Mouse (Mus musculus) urinary bladder, postnatal 36 days (tissue): ENCODE measurements at regions not wholly inside any gene's neighbourhood (a gene's known extent, or its start where the extent isn't known, plus 50 kb on each side); places are given as distances from the start of the nearest gene placed in this dataset.

Source experiments
- DNase-seq, 2 experiments: peaks; one replicate each; pipeline ENCODE4 v3.0.0; 2022; ENCODE audit warnings: low spot score in 2 of 2, mixed read lengths in 1 of 2

DNA sequence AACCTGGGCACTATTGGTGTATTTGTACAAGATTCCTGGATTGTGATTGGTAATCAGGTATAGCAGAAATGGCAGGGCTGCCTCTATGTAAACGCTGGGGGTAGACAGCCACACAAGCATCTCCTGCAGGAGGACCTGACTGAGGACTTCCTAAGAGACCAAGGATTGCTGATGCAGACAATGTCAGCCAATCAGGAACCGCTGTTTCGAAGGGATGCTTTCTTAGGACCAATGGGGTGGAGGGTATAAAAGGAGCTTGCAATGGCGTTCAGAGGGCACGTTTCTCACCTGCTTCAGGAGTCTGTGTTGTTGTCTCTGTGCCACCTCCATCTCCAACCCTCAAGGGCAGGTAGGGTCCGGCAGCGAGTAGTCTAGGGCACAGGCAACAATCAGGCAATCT is 393.7 kb downstream of the Gm45692 start:
- DNase-seq, result no peak

GRCm38 (mm10) chr8:26524237-26524636 is 404.9 kb downstream of the Gm45692 start:
- DNase-seq, result no peak

DNA sequence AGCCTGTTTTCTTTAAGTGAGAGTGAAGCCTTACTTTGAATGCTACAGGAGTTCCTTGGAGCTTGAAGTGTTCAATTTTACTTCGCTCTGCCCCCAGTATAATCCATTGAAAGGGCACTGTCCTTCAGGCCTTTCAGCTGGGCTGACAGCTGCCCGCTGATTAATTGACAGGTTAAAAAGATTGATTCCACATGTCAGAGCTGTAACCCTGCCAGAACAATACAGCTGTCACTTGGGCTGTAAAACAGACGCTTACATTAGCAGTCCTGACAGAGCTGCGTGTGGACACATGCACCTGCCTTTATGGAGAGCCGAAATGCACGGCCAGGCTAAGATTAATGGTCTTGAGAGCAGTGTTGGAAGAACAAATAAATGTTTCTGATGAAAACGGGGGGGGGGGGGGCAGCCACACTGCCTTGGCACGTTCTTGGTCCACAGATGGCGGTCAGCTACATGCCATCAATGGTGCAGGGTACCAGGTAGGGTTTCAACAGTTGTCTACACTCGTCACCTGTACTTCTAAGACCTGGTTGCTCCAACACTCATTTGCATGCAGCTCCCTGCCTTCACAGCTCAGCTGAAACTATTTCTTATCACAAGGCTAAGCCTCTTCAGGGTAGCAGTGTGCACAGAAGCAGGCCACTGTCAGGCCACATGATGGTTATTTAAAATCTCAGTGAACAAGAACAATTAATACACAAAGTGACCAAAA is 407.3 kb downstream of the Gm45692 start:
- DNase-seq, result no peak

GRCm38 (mm10) chr8:26527186-26527580 is 407.8 kb downstream of the Gm45692 start:
- no peak for DNase-seq

DNA sequence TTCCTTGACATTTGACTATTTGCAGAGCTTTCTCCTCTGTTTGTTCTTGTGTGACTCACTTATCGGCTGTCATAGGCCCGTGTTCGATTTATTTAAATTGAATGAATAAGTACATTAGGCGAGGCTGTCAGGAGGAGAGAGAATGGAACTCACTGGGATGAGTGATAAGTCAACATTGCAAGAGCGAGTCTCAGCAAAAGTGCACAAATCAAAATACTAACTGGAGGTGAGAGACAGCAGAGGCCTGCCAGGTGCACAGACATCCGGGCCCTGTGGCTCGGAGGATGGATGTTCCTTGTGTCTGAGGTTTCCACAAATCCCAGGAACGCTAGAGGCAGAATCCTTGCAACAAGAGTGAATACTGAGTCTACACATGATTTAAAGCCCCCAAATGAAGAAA is 410.6 kb downstream of the Gm45692 start:
- no peak for DNase-seq

GRCm38 (mm10) chr8:26533444-26534421 is 414.4 kb downstream of the Gm45692 start:
- DNase-seq, result no peak

DNA sequence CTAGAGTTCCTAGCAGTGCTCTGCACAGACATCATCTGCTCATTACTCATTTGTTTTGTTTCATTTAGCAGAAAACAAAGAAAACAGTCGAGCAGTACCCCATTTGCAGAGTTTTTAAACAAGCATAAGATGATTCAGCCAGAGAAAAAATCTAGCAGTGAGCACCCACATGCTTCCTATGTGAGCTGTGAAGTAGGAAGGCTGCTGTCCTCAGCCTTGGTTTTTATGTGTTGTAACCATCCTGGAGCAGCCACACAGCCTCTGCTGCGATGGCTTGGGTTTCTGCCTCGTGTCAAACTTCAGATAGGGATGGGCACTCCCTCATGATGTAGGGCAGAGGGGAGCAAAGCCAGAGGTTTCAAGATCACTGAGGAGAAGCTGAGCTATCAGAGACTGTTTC is 416.5 kb downstream of the Gm45692 start:
- DNase-seq, result peak in 1 of 2 experiments; percentile 11

GRCm38 (mm10) chr8:26553691-26554090 is 423.4 kb upstream of the Zfp703 start:
- no peak for DNase-seq

GRCm38 (mm10) chr8:26559196-26559595 is 417.9 kb upstream of the Zfp703 start:
- peak; percentile 10 to 70 for DNase-seq

DNA sequence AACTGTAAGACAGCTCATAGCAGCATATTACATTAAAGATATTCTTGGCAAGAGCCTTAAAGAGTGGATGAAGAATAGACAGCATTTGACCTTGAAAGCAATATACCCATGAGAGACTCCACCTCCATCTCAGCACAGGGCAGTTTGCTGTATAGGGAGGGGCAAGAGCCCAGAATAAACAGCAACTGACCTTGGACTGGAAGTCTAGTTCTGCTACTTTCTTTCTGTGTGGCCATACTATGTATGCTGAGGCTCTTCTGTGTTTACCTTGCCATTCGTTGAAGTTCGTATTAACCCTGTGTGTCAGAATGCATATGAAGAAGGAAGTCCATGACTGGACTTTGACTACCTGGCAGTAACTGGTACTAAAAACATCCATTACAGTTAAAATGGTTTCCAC is 414.0 kb upstream of the Zfp703 start:
- DNase-seq, result no peak

DNA sequence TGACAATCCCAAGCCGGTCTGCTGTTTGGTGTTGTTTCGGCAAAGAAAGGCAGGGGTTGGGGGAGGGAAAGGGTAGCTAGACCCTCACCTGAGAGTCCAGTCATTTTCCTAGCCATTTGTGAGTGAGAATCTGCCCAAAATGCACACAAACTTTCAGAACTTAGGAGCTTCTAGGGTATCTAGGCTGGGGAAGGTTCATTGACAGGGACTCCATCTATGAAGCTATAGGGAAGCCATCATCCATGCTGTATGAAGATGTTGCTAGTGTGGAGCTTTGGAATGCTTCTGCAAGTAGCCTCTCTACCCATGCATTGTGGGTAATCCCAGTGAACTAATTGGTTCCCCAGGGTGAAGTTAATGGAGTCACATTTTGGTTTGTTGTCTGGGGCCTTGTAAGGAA is 412.9 kb upstream of the Zfp703 start:
- DNase-seq, result no peak

GRCm38 (mm10) chr8:26568423-26569060 is 408.6 kb upstream of the Zfp703 start:
- no peak for DNase-seq

DNA sequence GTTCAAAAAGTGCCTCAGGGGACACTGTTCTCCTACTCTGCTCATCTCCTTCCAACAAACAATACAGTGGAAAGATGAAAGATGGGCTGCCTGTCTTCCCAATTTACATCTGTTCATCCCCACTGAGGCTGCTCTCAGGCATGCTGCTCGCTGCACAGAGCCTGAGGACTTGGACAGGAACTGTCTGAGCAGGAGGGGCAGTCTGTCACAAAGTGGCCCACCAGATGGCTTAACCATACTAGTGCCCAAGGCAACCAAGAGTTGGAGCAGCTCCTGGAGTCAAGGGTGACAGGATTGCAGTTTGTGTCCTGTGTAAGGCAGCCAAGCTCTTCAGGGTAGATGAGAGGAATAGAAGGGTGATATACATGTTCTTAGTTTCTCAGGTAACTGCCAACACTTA is 388.3 kb upstream of the Zfp703 start:
- no peak for DNase-seq

- DNase-seq, result no peak
Observed at GRCm38 (mm10) chr8:26590591-26591212, 386.4 kb upstream of the Zfp703 start.

GRCm38 (mm10) chr8:26591266-26591665 is 385.9 kb upstream of the Zfp703 start:
- no peak for DNase-seq

- no peak for DNase-seq
Observed at GRCm38 (mm10) chr8:26593536-26594368, 383.4 kb upstream of the Zfp703 start.

DNA sequence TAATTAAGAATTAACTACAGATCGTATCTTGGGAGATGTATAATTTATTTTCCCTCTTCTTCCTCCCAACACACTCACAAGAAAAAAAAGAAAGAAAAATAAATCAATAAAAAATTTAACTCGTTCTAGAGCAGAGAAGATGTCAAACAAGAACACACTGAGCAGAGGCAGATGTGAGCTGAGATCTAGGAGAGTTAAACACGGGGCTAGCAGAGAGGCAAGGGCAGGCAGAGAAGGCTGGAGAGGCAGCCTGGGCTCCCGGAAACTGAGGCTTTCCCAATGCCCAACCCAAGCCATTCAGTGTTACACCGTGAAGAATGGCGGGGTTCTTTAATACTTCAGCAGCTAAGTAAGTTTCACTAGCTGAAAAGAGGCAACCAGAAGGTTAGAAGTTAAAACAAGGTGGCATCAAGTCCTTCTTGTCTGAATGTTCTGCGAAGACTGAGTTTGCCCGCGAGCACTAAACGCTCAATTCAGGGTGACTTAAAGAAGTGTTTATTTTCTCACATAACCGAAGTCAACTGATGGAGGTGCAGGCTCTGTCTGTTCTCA is 382.7 kb upstream of the Zfp703 start:
- no peak for DNase-seq

GRCm38 (mm10) chr8:26595431-26596018 is 381.6 kb upstream of the Zfp703 start:
- DNase-seq, result no peak

DNA sequence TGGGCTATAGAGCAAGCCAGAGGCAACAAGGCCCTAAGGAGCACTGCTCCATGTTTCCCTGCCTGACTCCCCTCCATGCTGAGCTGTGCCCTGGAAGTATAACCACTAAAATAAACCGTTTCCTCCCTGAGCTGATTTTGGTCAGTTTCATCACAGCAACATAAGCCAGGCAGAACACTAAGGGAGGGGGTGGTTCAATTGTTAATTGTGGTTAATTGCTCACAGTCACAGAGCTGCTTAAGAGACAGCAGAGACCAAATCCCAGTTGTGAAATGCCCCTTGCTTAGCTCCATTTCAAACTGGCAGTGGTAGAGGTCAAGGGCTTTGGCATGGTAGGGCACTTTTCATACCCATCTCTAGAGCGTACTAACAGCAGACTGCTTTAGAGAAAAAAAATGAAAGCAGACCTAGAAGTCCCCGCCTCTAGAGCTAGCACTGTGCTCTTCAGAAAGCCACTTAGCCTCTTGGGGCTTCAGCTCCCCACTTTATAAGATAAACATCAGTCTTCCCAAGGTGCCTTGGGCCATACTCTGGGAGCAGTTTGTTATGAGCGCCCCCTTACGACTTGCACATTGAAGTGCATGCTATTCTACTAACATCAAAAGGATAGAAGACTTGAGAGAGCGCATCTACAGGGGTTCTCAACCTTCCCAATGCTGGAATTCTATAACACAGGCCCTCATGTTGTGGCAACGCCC is 380.3 kb upstream of the Zfp703 start:
- DNase-seq, result no peak

- no peak for DNase-seq
Observed at GRCm38 (mm10) chr8:26598520-26598919, 378.6 kb upstream of the Zfp703 start.
